Mouse (Mus musculus) v-Abl transformed pro-B cells (cell line): ENCODE data around the gene Ensa.

ENCODE experiments used
- in situ Hi-C, 2 experiments: fragments of 400-800 bp; cut with MboI; formaldehyde crosslinking; loops; one replicate each; pipeline ENCODE4 v1.15.1; 2025; ENCODE audit not compliant: unreplicated experiment in 2 of 2

Gene Ensa

GRCm38 (mm10) chr3:95672861-95673706, 48.3 kb downstream of the Ensa start:
- in situ Hi-C loops = loop anchor here in 1 of 2 experiments (25.0 kb wide), 1 partner anchor 589 kb away; the partner anchor contains the start of genes Hist2h2bb, Hist2h3b and Hist2h4

- in situ Hi-C loops = loop anchor here in 1 of 2 experiments (25.0 kb wide), 1 partner anchor 589 kb away; the partner anchor contains the start of genes Hist2h2bb, Hist2h3b and Hist2h4
These were observed 49.0 kb downstream of the Ensa start for GRCm38 (mm10) chr3:95673707-95674211.

- in situ Hi-C loops = loop anchor here in 1 of 2 experiments (25.0 kb wide), 1 partner anchor 588 kb away; the partner anchor contains the start of genes Hist2h2bb, Hist2h3b and Hist2h4
These were observed 49.4 kb downstream of the Ensa start for GRCm38 (mm10) chr3:95674236-95674635.

GRCm38 (mm10) chr3:95674812-95675211, 50.0 kb downstream of the Ensa start:
- in situ Hi-C loops = loop anchor here (5.0 to 25.0 kb wide), 4 partner anchors 43 to 587 kb away; partner anchors contain the start of genes Hist2h2bb (in 1 of the 2), Hist2h3b (in 1 of the 2) and Hist2h4 (in 1 of the 2)

- in situ Hi-C loops = loop anchor here (5.0 kb wide), 3 partner anchors 43 to 153 kb away; no protein-coding TSS in a partner anchor
These were observed 50.7 kb downstream of the Ensa start for GRCm38 (mm10) chr3:95675301-95676092.

GRCm38 (mm10) chr3:95676745-95677419, 52.1 kb downstream of the Ensa start:
- in situ Hi-C loops = loop anchor here (5.0 kb wide), 3 partner anchors 45 to 155 kb away; no protein-coding TSS in a partner anchor

GRCm38 (mm10) chr3:95677420-95678090, 52.8 kb downstream of the Ensa start:
- in situ Hi-C loops = loop anchor here (5.0 kb wide), 3 partner anchors 45 to 155 kb away; no protein-coding TSS in a partner anchor

- in situ Hi-C loops = loop anchor here (5.0 kb wide), 3 partner anchors 47 to 157 kb away; no protein-coding TSS in a partner anchor
These were observed 54.8 kb downstream of the Ensa start for GRCm38 (mm10) chr3:95679551-95679950.

- in situ Hi-C loops = loop anchor here in 1 of 2 experiments (5.0 kb wide), 1 partner anchor 43 kb away; no protein-coding TSS in a partner anchor
These were observed 55.9 kb downstream of the Ensa start for GRCm38 (mm10) chr3:95680673-95681072.

GRCm38 (mm10) chr3:95681365-95681764, 56.6 kb downstream of the Ensa start:
- in situ Hi-C loops = loop anchor here in 1 of 2 experiments (5.0 kb wide), 1 partner anchor 44 kb away; no protein-coding TSS in a partner anchor
